Mouse (Mus musculus) fibroblast of lung, adult 2 months (primary cell): Measurements from ENCODE around the gene Vmn2r87.
"Not testable (repeated sequence)": the region's sequence is repeated elsewhere in the genome, so short reads cannot be mapped to it uniquely, and the experiment has no call there.

Source experiments
- DNase-seq: peaks from one replicate; pipeline ENCODE4 v3.0.0-alpha.2; 2011; ENCODE audit warnings: low read depth

The Vmn2r87 gene

GRCm38 (mm10) chr10:130497296-130497695 is at the start of gene Vmn2r87:
Vmn2r87 (minus strand) TSS chr10:130497396.
- DNase-seq = no peak

GRCm38 (mm10) chr10:130544331-130544730 is 47.1 kb upstream of the Vmn2r87 start:
- DNase-seq = not testable (repeated sequence)

DNA sequence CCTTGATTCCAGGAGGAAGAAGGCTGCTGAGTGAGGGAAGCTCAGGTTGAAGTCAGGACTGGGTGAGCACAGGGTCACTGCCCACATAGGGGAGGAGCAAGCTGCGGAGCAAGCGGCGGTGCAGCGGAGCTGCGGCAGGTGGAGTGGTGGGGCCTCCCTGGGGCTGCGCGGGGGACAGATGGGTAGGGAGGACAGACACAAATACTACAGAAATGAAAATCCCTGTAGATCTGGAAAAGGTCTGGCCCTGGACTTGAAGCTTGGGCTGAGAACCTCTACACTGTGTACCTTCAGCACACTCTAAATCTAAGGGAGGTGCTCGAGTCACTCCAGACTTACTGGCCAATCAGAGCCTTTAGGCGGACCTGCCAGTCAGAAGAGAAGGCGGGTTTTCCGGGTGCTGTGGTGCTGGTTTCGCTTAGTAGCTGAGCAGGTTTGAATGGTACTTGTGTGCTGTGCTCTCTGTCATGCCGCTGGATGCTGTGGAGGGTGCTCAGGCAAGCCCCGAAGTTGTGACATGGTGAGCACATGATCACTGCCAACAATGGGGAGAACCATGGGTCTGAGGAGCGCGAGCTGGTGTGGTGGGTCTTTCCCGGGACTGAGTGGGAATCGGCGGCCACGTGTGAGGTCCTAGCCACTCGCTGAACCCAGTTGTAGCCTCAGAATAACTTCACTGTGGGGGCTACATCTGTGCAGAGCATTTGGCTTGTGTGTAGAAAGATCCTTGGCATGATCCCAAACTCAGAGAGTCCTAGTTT is 44.9 kb upstream of the Vmn2r87 start:
- peak; percentile 41 for DNase-seq

- no peak for DNase-seq
Observed at GRCm38 (mm10) chr10:130536101-130536500, 38.9 kb upstream of the Vmn2r87 start.

GRCm38 (mm10) chr10:130527926-130528325 is 30.7 kb upstream of the Vmn2r87 start:
- DNase-seq = no peak

DNA sequence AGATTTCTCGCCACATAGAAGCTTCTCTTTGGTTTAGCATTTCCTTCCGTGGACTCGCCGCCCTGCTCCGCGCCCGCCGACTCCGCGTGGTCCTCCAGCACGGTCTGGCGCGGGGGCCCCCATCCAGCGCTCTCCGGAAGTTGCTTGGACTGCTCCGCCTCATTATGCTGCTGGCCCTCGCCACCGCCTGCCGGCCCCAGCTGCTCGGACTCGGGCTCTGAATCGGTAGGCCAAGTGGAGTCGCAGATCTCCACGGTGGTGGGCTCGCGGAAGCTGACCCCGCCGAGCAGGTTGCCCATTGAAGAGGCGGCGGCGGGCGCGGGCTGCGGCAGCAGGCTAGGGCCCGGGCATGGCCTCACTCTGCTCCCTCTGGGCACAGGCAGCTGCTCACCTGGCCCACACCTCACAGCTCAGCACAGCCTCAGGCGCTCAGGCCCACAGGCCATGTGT is 26.9 kb downstream of the Vmn2r87 start:
- no peak for DNase-seq

DNA sequence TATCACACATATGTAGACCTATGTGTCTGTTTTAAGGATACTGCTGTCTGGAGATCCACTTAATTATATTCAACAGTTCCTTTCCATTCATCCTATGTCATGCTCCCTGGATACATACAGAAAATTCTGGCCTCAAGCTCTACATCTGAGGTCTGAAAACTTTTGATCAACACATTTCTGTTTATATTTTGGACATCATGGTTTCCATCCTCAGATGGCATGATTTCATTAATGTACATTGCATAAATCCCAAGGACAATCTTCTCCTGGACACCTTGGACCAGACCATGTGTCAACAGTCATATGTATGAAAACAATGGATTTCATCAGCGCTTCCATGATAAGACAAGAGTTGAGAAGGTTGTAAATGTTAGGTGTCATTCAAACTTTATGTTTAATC is 41.2 kb downstream of the Vmn2r87 start, which contains the start of gene Vmn2r86:
Gene Vmn2r86 (minus strand): TSS at position 101 of the 400 bp plus-strand sequence.
- not testable (repeated sequence) for DNase-seq

DNA sequence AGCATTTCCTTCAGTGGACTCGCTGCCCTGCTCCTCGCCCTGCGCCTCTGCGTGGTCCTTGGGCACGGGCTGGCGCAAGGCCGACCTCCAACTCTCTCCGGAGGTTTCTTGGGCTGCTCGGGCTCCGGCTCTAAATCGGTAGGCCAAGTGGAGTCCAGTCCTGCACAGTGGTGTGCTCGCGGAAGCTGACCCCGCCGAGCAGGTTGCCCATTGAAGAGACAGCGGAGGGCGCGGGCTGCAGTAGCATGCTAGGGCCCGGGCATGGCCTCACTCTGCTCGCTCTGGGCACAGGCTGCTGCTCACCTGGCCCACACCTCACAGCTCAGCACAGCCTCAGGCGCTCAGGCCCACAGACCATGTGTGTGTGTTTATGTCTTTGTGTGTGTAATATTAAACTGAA is 52.4 kb downstream of the Vmn2r87 start:
- DNase-seq = no peak

GRCm38 (mm10) chr10:130434185-130434898 is 62.9 kb downstream of the Vmn2r87 start:
- not testable (repeated sequence) for DNase-seq

- DNase-seq = not testable (repeated sequence)
Observed at GRCm38 (mm10) chr10:130429603-130430002, 67.6 kb downstream of the Vmn2r87 start, which contains the start of gene Vmn2r85. Vmn2r85 (minus strand) TSS chr10:130429703.

DNA sequence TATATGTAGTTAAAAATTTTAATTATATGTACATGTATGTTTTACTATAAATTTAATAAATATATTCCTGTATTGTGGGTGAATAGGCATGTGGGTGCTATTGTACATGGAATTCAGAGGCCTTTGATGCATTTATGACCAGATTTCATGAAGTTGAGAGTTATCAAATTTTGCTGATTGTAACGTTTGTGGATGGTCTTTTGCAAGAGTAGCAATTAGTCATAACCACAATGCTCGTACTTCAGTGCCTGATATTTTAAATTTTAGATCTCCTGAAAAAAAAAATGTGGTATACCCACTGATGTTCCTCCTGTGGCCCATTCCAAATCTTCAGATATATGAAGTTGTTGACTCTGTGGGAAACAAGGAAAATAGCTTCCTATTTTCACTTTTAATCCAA is 74.8 kb downstream of the Vmn2r87 start:
- not testable (repeated sequence) for DNase-seq
